Mouse (Mus musculus): ENCODE data around the gene Rara. TPM values are rescaled to one million over a fixed set of nuclear protein-coding genes. Genes with fewer than 3 reads are reported as not detected.
"Not testable (repeated sequence)": the region's sequence is repeated elsewhere in the genome, so short reads cannot be mapped to it uniquely, and the experiment has no call there.

The Rara gene
- total RNA-seq, 1 experiment from 2014 or later: 27.7 TPM

- not testable (repeated sequence) for DNase-seq
These were observed 4.5 kb upstream of the Rara start for GRCm38 (mm10) chr11:98922851-98923711.

DNA sequence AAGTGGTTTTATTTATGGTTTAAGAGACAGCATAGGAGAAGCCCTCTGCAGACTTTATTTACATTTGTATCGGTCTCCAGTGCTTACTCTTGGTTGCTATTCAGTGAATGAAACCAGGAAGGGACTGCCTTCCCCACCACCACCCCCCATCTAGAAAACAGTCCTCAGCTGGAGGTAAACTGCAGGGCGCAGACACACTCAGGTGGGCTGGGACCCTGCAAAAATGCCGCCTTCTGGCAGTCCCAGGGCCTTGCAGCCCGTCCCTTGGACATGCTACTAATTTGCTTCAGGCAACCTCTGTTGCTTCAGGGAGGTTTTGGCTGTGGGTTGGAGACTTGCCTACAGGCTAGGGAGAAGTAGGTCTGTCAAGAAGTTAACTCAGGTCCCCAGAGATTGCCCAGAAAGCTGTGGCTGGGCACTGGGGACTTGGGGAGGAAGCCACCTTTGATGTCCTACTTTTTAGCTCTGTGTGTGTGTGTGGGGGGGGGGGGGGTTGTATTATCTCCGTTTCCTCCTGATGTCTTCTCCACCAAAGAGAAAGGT, 2.9 kb upstream of the Rara start:
- DNase-seq: no peak

- DNase-seq: no peak
These were observed 2.3 kb upstream of the Rara start for GRCm38 (mm10) chr11:98925265-98925721.

- no peak for DNase-seq
These were observed 1.7 kb upstream of the Rara start for GRCm38 (mm10) chr11:98925868-98926311.

- no peak for DNase-seq
These were observed 1.1 kb upstream of the Rara start for GRCm38 (mm10) chr11:98926553-98926952.

DNA sequence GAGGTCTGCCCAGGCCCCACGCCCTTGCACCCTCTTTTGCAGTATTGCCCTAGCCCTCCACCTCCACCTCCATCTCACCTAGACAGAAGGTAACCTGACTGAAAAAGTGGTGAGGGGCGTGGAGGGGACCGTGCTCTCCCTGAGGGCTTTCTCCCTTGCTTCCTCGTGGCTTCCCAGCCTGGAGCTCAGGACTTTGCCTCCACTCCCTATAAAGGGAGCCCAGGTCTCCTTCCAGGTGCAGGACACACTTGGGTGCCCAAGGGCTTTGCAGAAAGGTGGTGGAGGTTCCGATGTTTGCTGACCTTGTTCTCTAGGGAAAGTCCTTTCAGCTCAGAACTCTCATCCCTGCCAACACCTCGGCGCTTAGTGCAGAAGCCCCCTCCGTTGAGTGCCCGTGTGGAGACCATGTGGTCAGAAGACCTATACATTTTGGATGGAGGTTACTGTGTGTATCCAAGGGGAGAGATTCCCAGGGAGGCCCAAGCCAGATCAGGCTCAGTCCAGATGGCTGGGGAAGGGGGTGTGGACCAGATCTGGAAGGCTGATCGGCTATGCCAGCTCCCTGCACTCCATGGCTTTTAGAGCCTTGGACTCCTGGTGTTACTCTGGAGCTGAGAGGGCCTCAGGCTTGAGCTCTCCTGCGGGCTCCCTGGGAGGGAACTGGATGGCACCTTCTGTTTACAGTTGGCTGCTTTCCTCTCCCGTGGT, 722 bp downstream of the Rara start:
- DNase-seq: no peak

DNA sequence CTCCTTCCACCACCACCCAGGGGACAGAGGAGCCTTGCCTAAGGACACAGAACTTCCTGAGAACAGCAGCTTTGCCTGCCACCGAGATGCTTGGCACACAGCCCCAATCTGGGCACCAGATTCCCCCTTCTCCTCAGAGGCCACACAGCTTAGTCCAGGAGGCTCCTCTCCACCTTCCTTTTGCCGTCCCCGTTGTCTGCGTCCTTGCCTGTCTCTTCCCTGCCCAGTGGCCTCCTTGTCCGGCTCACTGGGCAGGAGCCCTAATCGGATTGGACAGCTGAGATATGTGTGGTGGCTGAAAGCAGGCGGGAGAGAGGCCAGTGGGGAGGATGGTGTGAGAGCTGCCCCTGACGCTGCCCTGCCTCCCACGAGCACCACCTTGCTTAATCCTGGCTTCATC, 1.9 kb downstream of the Rara start:
- DNase-seq: no peak

GRCm38 (mm10) chr11:98930127-98930601, 2.5 kb downstream of the Rara start:
- DNase-seq: no peak

GRCm38 (mm10) chr11:98930773-98931512, 3.3 kb downstream of the Rara start:
- DNase-seq: no peak

DNA sequence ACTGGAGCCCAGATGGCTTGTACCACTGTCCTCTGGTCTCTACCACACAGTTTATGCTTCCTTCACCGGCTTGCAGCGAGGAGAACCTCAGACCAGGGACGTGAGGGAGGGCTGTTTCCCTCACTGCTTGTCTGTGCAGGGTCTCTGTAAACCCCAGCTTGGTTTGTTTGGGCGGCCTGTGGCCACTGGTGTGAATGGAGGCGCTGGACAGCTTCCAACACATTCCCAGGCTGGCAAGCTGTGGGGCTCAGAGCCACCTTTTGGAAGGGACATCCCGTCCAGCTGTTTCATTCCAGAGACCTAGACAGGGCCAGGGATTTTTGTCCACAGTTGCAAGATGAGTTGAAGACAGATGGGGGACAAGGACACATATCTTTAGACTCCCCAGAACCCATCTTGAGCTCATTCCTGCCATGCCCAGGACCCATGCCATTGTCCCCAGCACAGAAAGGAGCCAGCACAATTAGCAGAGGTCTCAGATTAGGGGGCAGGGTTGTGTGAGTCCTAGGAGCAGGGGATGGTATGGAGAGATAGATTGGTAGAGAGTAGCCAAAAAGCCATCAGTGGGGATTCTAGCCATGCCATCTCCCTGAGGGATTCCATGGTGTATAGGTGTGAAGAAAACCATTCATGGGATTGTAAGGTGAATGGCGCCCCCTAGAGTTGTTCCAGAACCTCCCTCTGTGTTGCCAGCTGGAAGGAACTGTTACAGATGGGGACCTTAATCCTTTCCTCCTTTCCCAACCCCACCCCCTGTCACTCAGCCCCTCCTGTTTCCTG, 4.1 kb downstream of the Rara start:
- DNase-seq: no peak

- no peak for DNase-seq
These were observed 4.9 kb downstream of the Rara start for GRCm38 (mm10) chr11:98932293-98933091.

DNA sequence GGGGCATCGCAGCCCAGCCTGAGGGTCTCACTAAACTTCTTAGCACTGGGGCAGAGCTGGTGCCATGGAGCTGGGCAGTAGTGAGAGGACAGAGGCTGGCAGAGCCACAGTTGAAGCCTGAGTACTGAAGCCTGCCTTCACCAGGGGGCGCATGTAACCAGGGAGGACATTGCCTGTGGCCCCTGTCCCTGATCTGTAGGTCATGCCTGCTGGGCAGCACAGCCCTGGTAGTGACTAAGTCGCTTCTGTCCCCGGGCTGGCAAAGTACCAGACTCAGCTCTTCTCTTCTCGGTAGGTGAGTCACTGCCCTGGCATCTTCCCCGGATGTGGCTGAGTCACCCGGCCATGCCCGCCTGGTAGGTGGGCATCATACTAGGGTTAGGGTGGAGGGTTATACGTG, 5.5 kb downstream of the Rara start:
- peak; percentile 97 for DNase-seq

- DNase-seq: not testable (repeated sequence)
These were observed 6.2 kb downstream of the Rara start for GRCm38 (mm10) chr11:98933847-98934246.

GRCm38 (mm10) chr11:98934367-98934766, 6.7 kb downstream of the Rara start:
- no peak for DNase-seq

DNA sequence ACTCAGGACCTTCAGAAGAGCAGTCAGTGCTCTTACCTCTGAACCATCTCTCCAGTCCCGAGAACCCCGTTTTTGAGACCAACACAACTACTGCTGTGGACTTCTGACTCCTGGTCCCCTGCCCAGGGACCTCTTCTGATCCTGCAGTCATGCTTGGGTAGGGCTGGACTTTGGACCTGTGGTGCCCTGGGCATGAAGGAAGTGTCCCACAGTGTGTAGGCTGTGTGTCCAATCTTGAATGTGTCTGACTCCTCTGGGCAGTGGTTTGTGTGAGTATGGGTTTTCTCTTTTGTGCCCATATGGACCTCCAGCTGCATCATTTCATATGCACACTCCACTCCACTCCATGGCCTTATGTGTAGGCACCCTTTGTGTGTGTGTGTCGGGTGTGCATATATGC, 7.5 kb downstream of the Rara start:
- no peak for DNase-seq

- peak; percentile 82 for DNase-seq
These were observed 8.6 kb downstream of the Rara start for GRCm38 (mm10) chr11:98936170-98936569.

DNA sequence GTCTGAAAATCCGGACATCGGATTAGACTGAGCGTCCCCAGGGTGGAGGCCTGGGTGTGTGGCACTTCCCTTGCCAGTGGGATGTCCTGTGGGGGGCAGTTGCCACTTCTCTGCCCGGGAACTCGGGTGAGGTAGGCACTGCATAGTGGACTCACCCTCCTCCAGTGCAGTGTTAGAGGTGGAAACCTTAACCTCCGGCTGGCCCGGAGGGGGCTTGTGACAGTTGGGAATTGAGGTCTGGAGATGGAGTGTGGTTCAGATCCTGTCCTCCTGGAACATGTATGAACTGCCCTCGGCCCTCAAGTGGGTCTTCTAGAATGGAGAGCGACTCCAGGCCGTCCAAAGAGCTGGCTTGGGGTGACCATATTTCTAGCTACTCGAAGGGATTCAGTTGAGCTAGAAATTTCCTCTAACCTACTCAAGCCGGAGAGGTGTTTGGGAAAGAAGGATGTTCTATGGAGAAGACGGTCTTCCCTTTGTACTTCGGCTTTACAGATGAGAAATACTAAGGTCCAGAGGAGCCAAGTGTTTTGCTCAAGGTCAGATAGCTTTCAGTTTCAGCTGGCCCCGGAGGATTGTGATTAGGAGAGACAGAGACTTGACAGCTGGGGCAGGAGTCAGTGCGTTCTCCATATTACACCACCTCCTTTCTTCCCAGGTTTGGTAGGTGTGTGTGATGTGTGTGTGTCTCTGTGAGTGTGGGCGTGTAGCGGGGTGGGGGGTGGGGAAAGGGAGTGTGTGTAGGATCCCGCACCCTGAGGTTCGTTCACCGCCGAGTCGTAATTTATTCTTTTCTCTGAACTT, 9.2 kb downstream of the Rara start:
- no peak for DNase-seq

DNA sequence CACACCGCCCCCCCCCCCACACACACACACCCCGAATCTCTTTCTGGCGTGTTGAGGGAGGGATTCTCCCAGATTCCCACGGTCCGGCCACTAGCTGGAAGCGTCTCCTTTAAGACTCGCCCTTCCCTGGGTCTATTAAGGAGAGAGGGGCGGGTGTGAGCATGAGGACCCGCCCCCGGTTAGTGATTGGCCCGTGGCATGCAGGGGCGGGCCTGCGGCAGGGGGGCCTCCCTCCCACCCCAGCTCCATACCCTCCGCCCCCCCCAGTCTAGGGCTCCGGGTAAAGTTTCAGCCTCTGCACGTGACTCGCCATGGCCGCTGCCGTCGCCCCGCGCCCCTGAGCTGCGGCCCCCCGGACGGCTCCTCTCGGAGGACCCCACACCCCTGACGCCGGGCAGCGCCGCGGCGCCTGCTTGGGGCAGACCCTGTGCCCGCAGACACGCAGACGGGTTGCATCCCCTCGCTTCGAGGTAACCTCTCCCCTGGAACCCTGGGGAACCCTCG, 9.8 kb downstream of the Rara start:
- peak; percentile 90 for DNase-seq

DNA sequence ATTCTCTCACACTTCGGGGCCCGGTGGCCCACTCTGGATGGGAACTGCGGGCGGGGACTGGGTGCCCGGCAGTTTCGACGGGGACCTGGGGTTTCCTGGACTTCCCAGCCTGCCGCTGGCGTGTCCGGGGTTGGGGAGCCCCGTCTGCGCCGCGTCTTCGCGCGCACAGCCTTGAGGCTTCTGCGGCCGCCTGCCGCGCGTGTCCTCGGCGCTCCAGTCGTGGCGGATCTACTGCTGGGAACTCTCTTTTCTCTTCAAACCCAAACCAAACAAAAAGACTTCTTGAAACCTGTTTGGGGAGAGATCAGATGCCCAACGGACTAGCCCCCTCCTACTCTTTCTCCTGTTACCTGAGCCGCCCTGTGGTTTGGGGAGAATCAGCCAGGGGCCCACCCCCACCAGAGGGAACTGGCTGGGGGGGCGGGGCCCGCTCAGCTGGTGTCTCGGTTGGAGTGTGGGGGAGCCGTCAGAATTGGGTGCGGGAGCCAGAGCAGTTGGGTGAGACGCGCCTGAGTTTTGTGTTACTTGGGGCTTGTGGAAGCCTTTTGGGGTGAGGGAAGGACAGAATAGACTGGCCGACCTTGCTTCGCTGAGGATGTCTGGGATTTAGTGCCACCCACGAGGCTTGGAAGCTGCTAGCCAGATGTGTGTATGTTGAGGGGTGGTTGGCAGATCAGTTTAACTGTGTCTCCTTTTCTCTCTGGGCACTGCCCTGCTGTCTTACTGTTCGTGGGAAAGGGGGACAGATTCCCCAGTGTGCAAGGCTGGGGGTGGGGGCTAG, 10.5 kb downstream of the Rara start:
- peak; percentile 63 for DNase-seq

Data from adrenal gland, postnatal 25 days (tissue).